Mouse (Mus musculus): ENCODE measurements around the gene Sh3d21. TPM values are rescaled to one million over a fixed set of nuclear protein-coding genes. Genes with fewer than 3 reads are reported as not detected.

Sh3d21 gene
- polyA plus RNA-seq, 1 experiment from 2014 or later, result 1.4 TPM

DNA sequence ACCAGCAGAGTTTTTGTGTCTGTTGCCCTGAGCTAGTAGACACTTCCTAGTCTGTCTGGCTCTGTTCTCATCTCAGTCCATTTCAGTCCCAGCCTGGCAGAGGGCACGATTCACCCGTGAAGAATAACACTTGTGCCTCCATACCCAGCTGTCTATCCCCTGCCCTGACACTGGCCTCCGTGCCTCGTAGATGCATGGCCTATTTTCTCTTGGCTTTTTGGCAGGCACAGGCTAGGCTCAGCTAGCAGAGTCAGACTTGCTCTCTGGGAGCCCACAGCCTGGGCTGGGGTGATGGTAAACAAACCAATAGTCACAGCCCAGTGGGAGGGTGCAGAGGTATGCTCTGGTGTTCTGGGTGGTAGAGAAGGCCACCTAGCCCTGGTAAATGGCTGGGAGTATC, 50.0 kb downstream of the Sh3d21 start:
- Histone ChIP-seq H3K4me1 (ENCODE audit: control insufficient read depth, insufficient read depth, low read length) (peaks cover 16% of the 10 kb centered on the region), H3K4me3 (ENCODE audit: low read depth, low read length) (no peak overlapping the region), H3K27ac (ENCODE audit: low read depth, low read length) (no peak overlapping the region), H3K4me2 (no peak overlapping the region), H3K9ac (ENCODE audit: low read length) (no peak overlapping the region), H3K9me3 (ENCODE audit: control insufficient read depth, low read length) (no peaks in the 10 kb centered on the region), H3K36me3 (ENCODE audit: control insufficient read depth, insufficient read depth, low read length) (no peaks in the 10 kb centered on the region), H3K27me3 (ENCODE audit: control insufficient read depth, insufficient read depth, low read length) (no peaks in the 10 kb centered on the region)
- DNase-seq (ENCODE audit: low spot score, missing footprints), result no peak
- 77% methylated on average over 4 of the region's 4 CpGs for WGBS
- ATAC-seq (ENCODE audit: low FRiP score), result no peak

DNA sequence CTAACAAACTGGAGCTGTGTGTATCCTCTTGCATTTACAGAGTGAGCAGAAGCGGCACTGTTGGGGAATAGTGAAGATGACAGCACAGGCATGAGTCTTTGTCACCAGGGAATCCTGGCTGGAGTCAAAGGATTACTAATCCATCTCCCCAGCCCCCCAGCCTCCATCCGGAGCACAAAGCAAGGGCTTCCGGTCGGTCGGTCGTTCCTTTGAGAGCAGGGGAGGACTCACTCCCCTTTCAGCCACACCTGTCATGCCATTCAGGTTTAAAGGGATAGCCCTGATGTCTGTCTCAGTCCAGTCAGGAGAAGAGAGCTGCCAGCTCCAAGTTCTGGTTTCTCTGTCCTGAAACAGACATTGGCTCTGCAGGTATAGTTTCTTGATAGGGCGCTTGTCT, 52.1 kb downstream of the Sh3d21 start:
- peak overlapping the region; percentile 20; the same call in 1 of the 2 replicates for H3K27ac ChIP-seq (ENCODE audit: low read depth, low read length)
- peak overlapping the region; percentile 27; the same call in 1 of the 2 replicates for H3K9ac ChIP-seq (ENCODE audit: low read length)
- H3K9me3 ChIP-seq (ENCODE audit: control insufficient read depth, low read length), result no peaks in the 10 kb centered on the region
- DNase-seq (ENCODE audit: low spot score, missing footprints) (peak; percentile 84), ATAC-seq (ENCODE audit: low FRiP score) (no peak)
- no peak overlapping the region for H3K4me2 ChIP-seq
- WGBS, result 17% methylated on average over 7 of the region's 7 CpGs
- no peak overlapping the region for H3K4me3 ChIP-seq (ENCODE audit: low read depth, low read length)
- H3K27me3 ChIP-seq (ENCODE audit: control insufficient read depth, insufficient read depth, low read length), result no peaks in the 10 kb centered on the region
- H3K4me1 ChIP-seq (ENCODE audit: control insufficient read depth, insufficient read depth, low read length), result peaks cover 24% of the 10 kb centered on the region
- H3K36me3 ChIP-seq (ENCODE audit: control insufficient read depth, insufficient read depth, low read length), result no peaks in the 10 kb centered on the region

DNA sequence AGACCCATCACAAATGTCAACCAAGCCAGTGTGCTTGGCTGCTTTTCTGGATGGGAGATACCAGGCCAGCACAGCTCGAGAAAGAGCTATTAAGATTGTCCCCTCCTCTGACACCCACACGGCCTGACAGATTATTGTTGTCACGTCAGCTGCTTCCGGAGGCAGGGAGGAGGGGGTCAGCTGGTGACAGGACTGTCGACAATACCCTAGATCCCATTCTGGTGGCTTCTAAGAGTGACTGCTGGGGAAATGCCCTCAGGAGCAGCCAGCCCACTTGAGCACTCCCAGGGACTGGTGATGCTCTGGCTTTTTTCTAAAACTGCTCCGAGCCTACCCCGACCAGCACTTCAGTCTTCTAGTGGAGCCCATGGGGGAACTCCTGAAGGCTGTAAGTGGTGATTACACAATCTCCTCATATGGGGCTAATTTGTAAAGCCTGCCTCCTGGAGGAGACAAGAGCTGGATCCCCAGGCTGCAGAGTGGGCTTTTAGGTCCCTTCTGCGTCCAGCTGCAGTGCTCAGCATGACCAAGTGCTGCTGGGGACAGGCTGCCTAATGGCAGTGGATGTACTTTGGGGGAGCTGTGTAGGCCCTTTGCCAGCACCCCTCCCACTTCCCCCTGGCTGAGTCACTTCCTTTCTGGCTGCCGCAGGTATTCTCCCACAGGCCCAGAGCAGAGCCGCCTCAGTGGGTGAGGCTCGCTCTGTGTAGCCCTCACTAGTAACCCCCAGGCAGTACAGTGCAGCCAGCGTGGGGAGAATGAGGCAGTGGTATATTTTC, 52.7 kb downstream of the Sh3d21 start:
- H3K36me3 ChIP-seq (ENCODE audit: control insufficient read depth, insufficient read depth, low read length), result no peaks in the 10 kb centered on the region
- WGBS, result 18% methylated on average over 12 of the region's 12 CpGs
- peaks cover 24% of the 10 kb centered on the region for H3K4me1 ChIP-seq (ENCODE audit: control insufficient read depth, insufficient read depth, low read length)
- H3K4me2 ChIP-seq, result 0 out of 2 replicates have a peak overlapping the region, but pooled peaks have one; percentile 6
- H3K27me3 ChIP-seq (ENCODE audit: control insufficient read depth, insufficient read depth, low read length), result no peaks in the 10 kb centered on the region
- no peak overlapping the region for H3K4me3 ChIP-seq (ENCODE audit: low read depth, low read length)
- H3K9ac ChIP-seq (ENCODE audit: low read length), result peak overlapping the region; percentile 27; the same call in 1 of the 2 replicates
- no peaks in the 10 kb centered on the region for H3K9me3 ChIP-seq (ENCODE audit: control insufficient read depth, low read length)
- ATAC-seq (ENCODE audit: low FRiP score), result peak; percentile 24
- peak; percentile 82 for DNase-seq (ENCODE audit: low spot score, missing footprints)
- peak overlapping the region; percentile 20; the same call in 1 of the 2 replicates for H3K27ac ChIP-seq (ENCODE audit: low read depth, low read length)

DNA sequence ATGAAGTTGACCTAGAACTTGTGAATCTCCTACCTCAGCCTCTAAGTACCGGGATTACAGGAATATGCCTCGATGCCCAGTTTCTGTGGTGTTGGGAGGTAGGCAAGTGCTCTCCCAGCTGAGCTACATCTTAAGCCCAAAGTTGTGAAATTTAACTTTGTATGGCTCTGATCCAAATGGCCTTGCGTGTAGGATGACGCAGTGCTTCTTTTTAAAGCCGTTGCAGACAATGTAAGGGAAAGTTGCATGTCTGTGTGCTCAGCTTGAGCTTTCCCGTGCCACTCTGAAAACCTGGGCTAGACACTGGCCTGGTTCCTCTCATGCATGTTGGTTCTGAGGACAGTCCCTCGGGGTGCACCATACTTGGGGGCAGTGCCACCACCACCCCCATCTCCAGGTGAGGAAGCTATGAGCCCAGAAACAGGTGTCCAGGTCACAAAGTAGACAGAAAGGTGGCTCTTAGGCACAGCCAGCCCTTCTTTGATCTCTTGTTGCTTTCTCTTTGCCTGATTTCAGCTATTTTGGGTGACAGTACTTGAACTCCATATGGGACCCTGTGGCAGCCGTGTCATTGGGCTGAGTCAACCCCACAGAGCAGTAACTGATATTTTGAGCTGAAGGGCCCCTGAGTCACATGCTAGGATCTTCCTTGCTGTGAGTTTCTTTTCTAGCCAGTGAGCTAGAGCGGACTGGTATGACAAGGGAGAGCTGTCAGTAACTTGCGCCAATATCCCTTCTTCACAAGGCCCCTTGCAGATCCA, 53.5 kb downstream of the Sh3d21 start:
- peaks cover 28% of the 10 kb centered on the region for H3K4me1 ChIP-seq (ENCODE audit: control insufficient read depth, insufficient read depth, low read length)
- H3K4me3 ChIP-seq (ENCODE audit: low read depth, low read length), result no peak overlapping the region
- no peaks in the 10 kb centered on the region for H3K9me3 ChIP-seq (ENCODE audit: control insufficient read depth, low read length)
- no peaks in the 10 kb centered on the region for H3K27me3 ChIP-seq (ENCODE audit: control insufficient read depth, insufficient read depth, low read length)
- peak; percentile 81 for DNase-seq (ENCODE audit: low spot score, missing footprints)
- 80% methylated on average over 10 of the region's 10 CpGs for WGBS
- no peak for ATAC-seq (ENCODE audit: low FRiP score)
- H3K9ac ChIP-seq (ENCODE audit: low read length), result no peak overlapping the region
- no peaks in the 10 kb centered on the region for H3K36me3 ChIP-seq (ENCODE audit: control insufficient read depth, insufficient read depth, low read length)
- no peak overlapping the region for H3K4me2 ChIP-seq
- no peak overlapping the region for H3K27ac ChIP-seq (ENCODE audit: low read depth, low read length)

DNA sequence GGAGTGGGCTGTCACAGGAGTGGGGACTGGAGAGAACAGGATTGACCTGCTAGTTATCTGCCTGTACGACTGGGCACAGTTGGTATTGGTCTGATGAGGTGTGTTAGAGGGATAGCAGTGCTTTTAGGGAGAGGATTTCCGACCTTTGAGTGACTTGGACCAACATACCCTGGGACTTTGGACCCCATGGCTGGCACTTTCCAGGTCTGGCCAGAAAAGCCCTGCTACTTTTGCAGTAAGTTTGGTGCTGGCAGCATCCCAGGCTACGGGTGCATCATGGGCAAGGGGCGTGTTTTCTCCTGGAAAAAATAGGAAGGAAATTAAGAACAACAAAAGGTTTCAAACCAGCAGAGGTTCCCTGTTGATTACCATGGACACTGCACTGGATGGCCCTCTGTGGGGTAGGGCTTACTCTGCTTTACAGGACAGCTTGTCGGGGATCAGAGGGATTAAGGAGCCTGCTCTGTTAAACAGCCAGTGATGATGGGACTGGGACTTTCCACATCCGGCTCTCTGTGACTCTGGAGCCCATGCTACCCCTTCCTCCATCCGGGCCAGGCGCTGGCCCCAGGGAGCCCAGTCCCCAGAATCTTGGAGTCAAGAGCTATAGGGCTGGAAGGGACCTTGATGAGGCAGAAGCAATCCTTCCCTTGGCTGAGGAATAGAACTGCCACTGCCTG, 55.1 kb downstream of the Sh3d21 start:
- H3K36me3 ChIP-seq (ENCODE audit: control insufficient read depth, insufficient read depth, low read length), result no peaks in the 10 kb centered on the region
- 30% methylated on average over 8 of the region's 8 CpGs for WGBS
- peak; percentile 86 for DNase-seq (ENCODE audit: low spot score, missing footprints)
- no peak overlapping the region for H3K4me3 ChIP-seq (ENCODE audit: low read depth, low read length)
- no peak overlapping the region for H3K4me2 ChIP-seq
- ATAC-seq (ENCODE audit: low FRiP score), result no peak
- 0 out of 2 replicates have a peak overlapping the region, but pooled peaks have one; percentile 5 for H3K9ac ChIP-seq (ENCODE audit: low read length)
- H3K4me1 ChIP-seq (ENCODE audit: control insufficient read depth, insufficient read depth, low read length), result peaks cover 34% of the 10 kb centered on the region
- no peaks in the 10 kb centered on the region for H3K27me3 ChIP-seq (ENCODE audit: control insufficient read depth, insufficient read depth, low read length)
- no peaks in the 10 kb centered on the region for H3K9me3 ChIP-seq (ENCODE audit: control insufficient read depth, low read length)
- H3K27ac ChIP-seq (ENCODE audit: low read depth, low read length), result no peak overlapping the region

DNA sequence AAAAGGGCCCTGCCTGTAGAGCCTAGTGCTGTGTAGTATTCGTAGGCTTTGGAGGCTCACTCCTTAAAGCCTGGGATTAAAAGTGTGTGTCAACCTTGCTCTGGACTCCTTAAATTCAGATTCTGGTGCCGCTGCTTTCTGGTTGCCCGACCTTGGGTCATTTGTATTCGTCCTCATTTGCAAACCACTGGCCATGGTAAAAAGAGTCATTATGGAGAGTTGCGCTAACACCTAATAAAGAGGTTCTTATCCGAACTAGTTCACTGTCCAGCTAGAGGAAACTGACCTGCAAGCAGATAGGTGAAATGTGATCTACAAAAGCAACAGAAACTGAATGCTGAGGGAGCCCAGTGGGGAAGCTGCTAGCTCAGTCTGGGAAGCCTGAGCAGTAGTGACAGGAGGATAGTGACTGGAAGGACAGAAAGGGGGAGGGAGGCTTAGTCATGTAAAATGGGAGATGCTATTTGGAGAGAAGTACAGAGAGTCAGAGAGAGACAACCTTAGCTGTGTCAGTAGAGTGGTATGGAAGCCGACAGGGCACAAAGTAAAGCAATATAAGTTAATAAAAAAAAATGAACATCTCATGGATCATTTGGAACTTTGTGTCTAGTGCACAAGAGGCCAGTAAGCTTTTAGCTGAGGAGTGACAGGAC, 58.0 kb downstream of the Sh3d21 start:
- no peak for ATAC-seq (ENCODE audit: low FRiP score)
- peak overlapping the region; percentile 97 for H3K4me2 ChIP-seq
- H3K4me1 ChIP-seq (ENCODE audit: control insufficient read depth, insufficient read depth, low read length), result peaks cover 30% of the 10 kb centered on the region
- no peaks in the 10 kb centered on the region for H3K9me3 ChIP-seq (ENCODE audit: control insufficient read depth, low read length)
- H3K4me3 ChIP-seq (ENCODE audit: low read depth, low read length), result peak overlapping the region; percentile 90
- WGBS, result 55% methylated on average over 7 of the region's 7 CpGs
- no peak overlapping the region; the same call in 1 of the 2 replicates for H3K9ac ChIP-seq (ENCODE audit: low read length)
- peak; percentile 75 for DNase-seq (ENCODE audit: low spot score, missing footprints)
- H3K36me3 ChIP-seq (ENCODE audit: control insufficient read depth, insufficient read depth, low read length), result no peaks in the 10 kb centered on the region
- H3K27me3 ChIP-seq (ENCODE audit: control insufficient read depth, insufficient read depth, low read length), result no peaks in the 10 kb centered on the region
- H3K27ac ChIP-seq (ENCODE audit: low read depth, low read length), result no peak overlapping the region

DNA sequence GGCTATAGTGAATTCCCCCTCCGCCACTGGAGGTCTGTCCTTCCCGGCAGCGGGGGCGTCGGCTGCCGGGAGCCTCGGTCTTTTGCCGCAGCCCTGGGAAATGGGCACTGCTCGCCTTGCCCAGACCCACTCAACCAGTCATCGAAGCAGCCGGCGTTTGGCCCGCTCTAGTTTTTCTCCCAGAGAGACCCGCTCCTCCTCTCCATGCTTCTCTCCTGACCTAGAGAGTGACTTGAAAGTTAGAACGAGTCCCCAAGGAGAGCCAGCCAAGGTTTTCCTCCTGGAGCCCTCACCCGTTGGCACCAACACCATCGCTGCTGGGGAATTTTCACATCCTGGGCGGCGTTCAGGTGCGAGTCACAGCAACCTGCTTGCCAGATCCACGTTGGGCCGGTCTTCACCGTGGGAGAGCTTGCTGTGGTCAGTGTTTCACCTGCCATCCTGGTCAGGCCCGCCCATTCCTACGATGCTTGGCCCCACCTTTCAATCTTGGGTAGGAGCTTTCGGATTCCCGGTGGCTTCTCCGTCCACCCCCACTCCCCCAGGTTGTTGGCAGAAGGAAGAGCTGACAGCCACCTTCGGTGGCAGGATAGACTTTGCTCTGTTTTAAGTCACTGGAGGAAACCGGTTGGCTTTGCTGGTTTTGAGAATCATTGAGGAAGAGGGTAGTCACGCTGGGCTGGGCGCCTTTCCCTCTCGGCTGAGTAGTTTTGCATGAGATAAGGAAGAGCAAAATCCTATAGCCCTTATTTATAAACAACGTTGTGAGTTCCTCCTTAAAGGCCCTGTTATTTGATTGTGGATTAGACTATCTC, 58.8 kb downstream of the Sh3d21 start:
- DNase-seq (ENCODE audit: low spot score, missing footprints) (peak; percentile 86), ATAC-seq (ENCODE audit: low FRiP score) (no peak; the same call in 1 of the 2 replicates)
- Histone ChIP-seq H3K9me3 (ENCODE audit: control insufficient read depth, low read length) (no peaks in the 10 kb centered on the region), H3K4me2 (peak overlapping the region; percentile 97), H3K27me3 (ENCODE audit: control insufficient read depth, insufficient read depth, low read length) (no peaks in the 10 kb centered on the region), H3K36me3 (ENCODE audit: control insufficient read depth, insufficient read depth, low read length) (no peaks in the 10 kb centered on the region), H3K4me1 (ENCODE audit: control insufficient read depth, insufficient read depth, low read length) (peaks cover 27% of the 10 kb centered on the region), H3K9ac (ENCODE audit: low read length) (peak overlapping the region; percentile 75), H3K4me3 (ENCODE audit: low read depth, low read length) (peak overlapping the region; percentile 90), H3K27ac (ENCODE audit: low read depth, low read length) (no peak overlapping the region)
- WGBS, result 3% methylated on average over 34 of the region's 34 CpGs

DNA sequence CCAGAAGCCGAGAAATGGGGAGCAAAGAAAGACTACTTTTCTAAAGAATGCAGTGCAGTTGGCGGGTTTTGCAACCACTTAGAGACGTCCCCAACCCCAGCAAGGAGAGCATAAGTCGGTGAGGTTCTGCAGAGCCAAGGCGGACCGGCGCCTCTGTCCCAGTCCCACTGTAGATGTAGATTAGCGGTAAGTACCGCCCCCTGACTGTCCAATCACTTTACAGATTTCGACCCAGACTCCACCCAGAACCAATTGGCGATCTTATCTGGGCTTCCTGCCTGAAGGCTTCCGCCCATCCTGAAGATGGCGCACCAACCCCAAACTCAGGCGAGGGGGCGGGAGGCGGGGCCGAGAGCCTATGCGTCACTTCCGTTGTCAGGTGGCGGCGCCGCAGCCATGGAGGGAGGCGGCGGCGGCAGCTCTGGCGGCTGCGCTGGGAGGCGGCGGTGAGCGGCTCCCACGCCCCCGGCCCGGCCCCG, 59.7 kb downstream of the Sh3d21 start, which contains the start of gene Stk40:
Gene Stk40, plus strand, starts transcription at position 368 of the 479 bp plus-strand sequence.
- Histone ChIP-seq H3K27me3 (ENCODE audit: control insufficient read depth, insufficient read depth, low read length) (no peaks in the 10 kb centered on the region), H3K4me1 (ENCODE audit: control insufficient read depth, insufficient read depth, low read length) (peaks cover 27% of the 10 kb centered on the region), H3K4me2 (peak within 1 kb of the TSS; percentile 97), H3K36me3 (ENCODE audit: control insufficient read depth, insufficient read depth, low read length) (no peaks in the 10 kb centered on the region), H3K27ac (ENCODE audit: low read depth, low read length) (peak within 1 kb of the TSS; percentile 45), H3K9ac (ENCODE audit: low read length) (peak within 1 kb of the TSS; percentile 75), H3K4me3 (ENCODE audit: low read depth, low read length) (peak within 1 kb of the TSS; percentile 90), H3K9me3 (ENCODE audit: control insufficient read depth, low read length) (no peaks in the 10 kb centered on the region)
- peak; percentile 96 for ATAC-seq (ENCODE audit: low FRiP score)
- DNase-seq (ENCODE audit: low spot score, missing footprints), result peak; percentile 99
- 1% methylated on average over 34 of the region's 34 CpGs for WGBS

Data from midbrain, embryonic 11.5 days (tissue).